Mouse (Mus musculus) left cerebral cortex, adult 6 months (tissue): ENCODE data around the gene Npy1r. TPM values are rescaled to one million over a fixed set of nuclear protein-coding genes. Genes with fewer than 3 reads are reported as not detected.

Source experiments
- long read RNA-seq, 2 experiments: library from polyadenylated mRNA; unstranded; transcript quantifications; one replicate each; pipeline ENCODE4 v2.0.0; 2019 to 2020
- polyA plus RNA-seq: library from polyadenylated mRNA; unstranded; fragments of <200 nt; fragmentation: Nextera tagmentation; gene quantifications from 2 replicates; pipeline ENCODE4 v1.2.3, GENCODE M21; 2021

The Npy1r gene
- polyA plus RNA-seq: 10.1 and 13.8 TPM in 2 replicates
- long read RNA-seq, experiment 1, transcript Npy1r-201 (3 exons, 3,001 nt): major isoform, 9 of 40 reads
- long read RNA-seq, experiment 1, transcript Npy1r-202 (5 exons, 2,770 nt): minor isoform, 5 of 40 reads
- long read RNA-seq, experiment 1, partial matches to known transcripts: 9 of 40 reads
- long read RNA-seq, experiment 1, other reads (novel, unspliced or antisense): 17 of 40 reads
- long read RNA-seq, experiment 2, partial matches to known transcripts: 6 of 43 reads
- long read RNA-seq, experiment 2, other reads (novel, unspliced or antisense): 33 of 43 reads

DNA sequence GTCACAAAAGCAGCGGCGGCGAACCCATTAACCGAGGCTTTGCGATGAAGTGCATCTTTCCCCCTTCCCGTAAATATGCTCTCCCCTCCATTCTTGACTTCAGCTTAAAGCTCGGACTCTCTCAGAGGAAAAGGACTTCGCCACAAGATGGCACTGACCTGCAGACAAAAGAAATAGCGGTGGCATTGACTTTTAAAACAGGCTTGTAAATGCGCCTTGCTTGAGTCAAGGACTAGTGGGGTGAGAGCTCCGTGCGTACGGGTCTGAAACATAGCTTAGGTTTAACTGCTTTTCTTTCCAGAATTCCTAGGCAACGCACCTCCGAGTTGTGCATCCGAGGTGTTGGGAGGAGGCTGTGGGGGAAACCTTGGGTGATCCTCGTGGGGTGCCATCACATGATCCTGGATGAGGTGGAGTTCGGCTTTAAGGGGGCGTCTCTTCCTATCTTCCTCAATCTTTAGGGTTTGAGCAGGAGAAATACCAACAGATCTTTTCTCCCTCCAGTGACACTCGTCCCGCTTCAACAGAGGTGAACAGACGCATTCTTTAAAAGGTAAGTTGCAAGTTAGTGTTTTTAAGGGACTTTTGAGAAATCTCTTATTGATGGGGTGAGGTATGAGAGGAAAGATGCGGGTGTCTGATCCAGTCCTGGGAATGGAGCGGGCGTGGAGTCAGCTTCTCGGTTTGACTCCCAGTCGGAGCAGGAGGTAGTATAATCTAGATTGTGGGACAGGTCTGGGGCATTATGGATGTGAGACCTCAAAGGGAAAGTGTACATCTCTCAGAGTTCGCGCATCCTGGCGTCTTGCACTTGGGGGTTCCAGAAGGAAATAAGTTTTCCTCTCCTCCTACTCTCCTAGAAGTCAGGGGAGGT is at the start of gene Npy1r:
Npy1r (plus strand) TSS at position 223 of the 874 bp plus-strand sequence.

GRCm38 (mm10) chr8:66687511-66688329 is 9.3 kb upstream of the Npy1r start, which contains the start of gene Npy5r:
Gene Npy5r, minus strand, starts transcription at chr8:66688128.

Other genes with a start within 250 kb of the Npy1r start
- gene Tma16, start 210.7 kb upstream of the Npy1r start, polyA plus RNA-seq: 4.7 and 5.7 TPM in 2 replicates
- 0.05 and 0.12 TPM in 2 replicates for gene Tktl2, start 185.4 kb upstream of the Npy1r start, polyA plus RNA-seq
- gene Npy5r, start 9.1 kb upstream of the Npy1r start, polyA plus RNA-seq: 6.3 and 6.6 TPM in 2 replicates
- gene Naf1, start 163.0 kb downstream of the Npy1r start, polyA plus RNA-seq: 3.5 and 11.5 TPM in 2 replicates